Mouse (Mus musculus) spleen, postnatal 36 days (tissue): Measurements from ENCODE around the gene Xrcc1.
"Not testable (repeated sequence)": the region's sequence is repeated elsewhere in the genome, so short reads cannot be mapped to it uniquely, and the experiment has no call there.

Source experiments
- DNase-seq, 2 experiments: peaks; one replicate each; pipeline ENCODE4 v3.0.0; 2022; ENCODE audit warnings: low spot score in 2 of 2, mixed read lengths in 1 of 2

Gene Xrcc1

DNA sequence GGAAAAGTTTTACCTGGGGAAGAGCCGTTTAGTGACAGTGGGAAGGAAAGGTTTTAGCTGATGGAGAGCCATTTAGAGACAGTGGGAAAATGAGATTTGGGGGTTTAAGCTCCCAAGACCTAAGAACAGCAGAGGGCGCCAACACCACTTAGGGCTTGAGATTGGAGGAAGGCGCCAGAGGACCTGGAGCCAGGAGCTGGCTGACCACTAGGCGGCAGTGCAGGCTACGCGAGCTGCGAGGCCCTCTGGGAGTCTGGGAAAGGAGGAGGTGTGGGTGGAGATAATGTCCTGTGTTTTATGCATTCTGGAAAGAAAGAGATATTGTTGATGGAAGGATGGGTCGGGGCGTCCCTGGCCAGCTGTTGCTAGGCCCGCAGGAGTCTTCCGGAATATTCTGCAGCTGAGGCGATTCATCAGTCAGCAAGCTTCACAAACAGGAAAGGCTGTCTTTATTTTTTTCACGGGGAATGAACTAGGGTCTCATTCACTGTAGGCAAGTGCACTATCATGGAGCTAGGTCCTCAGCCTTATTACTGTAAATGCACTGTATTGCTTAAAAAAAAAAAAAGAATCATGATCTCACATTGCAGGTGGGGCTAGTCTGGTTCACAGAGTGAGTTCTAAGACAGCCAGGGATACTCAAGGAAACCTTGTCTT is 55.0 kb downstream of the Xrcc1 start:
- DNase-seq = peak; percentile 87 to 89

- no peak for DNase-seq
These were observed 59.5 kb downstream of the Xrcc1 start for GRCm38 (mm10) chr7:24605561-24605960.

DNA sequence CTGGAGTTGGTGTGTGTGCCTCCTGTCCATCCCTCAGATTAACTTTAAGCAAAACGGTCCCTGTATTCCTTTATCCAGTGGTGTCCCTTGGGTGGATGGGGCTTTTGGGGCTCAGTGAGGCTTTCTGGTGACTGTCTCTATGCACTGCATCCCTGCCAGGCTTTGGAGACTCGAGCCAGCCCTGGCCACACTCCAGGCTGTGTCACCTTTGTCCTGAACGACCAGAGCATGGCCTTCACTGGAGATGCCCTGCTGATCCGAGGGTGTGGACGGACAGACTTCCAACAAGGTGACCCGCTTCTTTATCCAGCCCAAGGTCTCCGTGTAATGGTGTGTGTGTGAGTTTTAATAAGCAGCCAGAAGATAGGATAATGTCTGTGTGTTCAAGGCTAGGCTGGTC is 60.0 kb downstream of the Xrcc1 start:
- DNase-seq = no peak

- peak; percentile 89 to 90 for DNase-seq
These were observed 61.9 kb downstream of the Xrcc1 start for GRCm38 (mm10) chr7:24608017-24608416.

DNA sequence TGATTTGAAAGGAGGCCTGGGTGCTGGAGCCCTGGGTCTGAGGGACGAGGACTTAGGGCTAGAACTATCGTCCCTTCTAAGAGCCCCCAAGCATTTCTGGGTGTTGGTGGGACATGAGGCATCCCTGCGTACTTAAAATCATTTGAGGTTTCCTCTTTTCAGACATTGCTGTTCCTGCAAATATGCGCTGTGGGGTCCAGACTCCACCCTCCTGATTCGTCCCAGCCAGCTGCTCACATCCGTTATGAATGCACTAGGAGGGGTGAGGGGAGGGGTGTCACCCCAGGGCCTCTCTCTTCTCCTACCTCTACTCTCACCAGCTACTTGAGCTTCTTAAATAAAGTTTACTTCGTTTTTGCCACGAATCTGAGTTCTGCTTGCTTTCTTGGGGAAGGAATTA is 62.5 kb downstream of the Xrcc1 start:
- DNase-seq = peak; percentile 43 to 50

GRCm38 (mm10) chr7:24610144-24610878 is 64.2 kb downstream of the Xrcc1 start, which contains the start of gene Phldb3:
Gene Phldb3, plus strand, starts transcription at chr7:24610763.
- peak; percentile 71 to 78 for DNase-seq

- peak; percentile 92 to 94 for DNase-seq
These were observed 64.9 kb downstream of the Xrcc1 start for GRCm38 (mm10) chr7:24610879-24611494.

DNA sequence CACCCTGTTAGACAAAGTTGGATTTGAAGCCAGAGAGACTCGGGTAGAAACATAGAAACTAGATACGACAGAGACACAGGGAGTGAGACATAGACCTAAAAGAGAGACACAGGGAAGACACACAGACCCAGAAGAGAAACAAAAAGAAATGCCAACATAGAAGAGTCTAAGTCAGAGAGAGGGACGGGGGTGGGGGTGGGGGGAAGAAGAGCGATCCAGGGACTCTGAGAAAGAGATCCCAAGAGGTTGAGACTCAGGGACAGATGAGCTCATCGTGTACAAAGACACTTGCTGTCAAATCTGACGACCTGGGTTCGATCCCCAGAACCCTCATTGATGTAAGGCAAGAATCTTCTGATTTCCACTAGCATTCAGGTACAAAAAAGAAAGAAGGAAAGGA is 65.6 kb downstream of the Xrcc1 start:
- DNase-seq = no peak

- DNase-seq = no peak
These were observed 66.3 kb downstream of the Xrcc1 start for GRCm38 (mm10) chr7:24612308-24612910.

GRCm38 (mm10) chr7:24614816-24615215 is 68.7 kb downstream of the Xrcc1 start:
- DNase-seq = no peak

DNA sequence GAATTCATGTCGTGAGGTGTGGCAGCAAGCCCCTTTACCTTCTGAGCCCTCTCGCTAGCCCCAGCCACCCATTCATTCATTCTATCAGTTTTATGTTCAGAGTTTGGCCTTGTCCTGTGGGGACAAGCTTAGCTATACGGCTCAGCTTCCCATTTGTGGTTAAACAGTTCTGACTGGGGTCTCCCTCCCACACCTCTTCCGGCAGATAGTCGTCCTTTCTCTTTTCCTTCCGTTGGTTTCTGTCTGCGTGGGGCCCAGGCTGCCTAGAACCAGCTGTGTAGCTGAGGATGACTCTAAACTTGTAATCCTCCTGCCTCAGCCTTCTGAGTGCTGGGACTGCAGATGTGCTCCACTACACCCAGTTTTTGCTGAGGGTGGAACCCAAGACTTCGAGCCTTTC is 71.7 kb downstream of the Xrcc1 start:
- no peak for DNase-seq

- not testable (repeated sequence) for DNase-seq
These were observed 72.3 kb downstream of the Xrcc1 start for GRCm38 (mm10) chr7:24618374-24618773.

DNA sequence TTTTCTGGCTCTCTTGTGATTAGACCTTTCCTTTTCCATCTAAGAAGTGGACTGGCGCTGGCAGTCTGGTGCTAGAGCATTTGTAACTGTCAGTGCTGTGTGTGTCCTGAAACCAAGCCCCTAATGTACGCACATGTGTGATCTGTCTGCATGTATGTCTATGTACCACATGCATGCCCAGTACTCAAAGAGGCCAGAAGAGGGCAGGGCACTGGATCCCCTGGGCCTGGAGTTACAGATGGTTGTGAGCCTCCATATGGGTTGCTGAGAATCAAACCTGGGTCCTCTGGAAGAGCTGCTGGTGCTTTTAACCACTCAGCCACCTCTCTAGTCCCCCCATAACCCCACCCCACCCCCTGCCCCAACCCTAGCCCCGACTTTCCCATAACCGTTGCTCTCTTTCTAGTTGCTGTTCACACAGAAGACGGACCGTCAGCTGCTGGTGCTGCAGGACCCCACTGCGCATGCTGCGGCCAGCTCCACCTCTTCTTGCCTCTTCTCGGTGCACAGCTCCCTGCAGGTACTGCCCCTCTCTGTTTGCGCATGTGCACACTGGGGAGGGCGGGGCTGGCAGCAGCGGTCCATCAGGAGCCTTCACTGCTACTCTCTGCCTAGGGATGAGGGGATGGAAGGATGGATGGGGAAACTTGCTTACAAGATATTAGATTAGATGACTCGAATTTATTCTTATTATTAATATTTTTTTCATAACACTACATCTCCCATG is 73.7 kb downstream of the Xrcc1 start:
- no peak for DNase-seq

DNA sequence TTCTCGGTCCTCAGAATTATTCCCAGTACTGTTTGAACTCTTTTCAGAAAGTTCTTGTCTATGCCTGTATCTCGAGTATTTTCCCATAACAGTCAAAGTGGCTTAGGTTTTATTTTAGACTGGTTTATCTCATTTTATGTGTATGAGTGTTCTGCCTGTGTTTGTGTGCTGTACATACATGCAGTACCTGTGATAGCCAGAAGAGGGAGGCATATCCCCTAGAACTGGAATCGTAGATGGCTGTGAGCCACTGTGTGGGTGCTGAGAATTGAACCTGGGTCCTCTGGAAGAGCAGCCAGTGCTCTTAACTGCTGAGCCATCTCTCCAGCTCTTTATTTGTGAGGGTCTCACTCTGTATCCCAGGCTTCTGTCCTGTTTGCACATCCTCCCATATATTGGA is 75.1 kb downstream of the Xrcc1 start:
- no peak for DNase-seq

DNA sequence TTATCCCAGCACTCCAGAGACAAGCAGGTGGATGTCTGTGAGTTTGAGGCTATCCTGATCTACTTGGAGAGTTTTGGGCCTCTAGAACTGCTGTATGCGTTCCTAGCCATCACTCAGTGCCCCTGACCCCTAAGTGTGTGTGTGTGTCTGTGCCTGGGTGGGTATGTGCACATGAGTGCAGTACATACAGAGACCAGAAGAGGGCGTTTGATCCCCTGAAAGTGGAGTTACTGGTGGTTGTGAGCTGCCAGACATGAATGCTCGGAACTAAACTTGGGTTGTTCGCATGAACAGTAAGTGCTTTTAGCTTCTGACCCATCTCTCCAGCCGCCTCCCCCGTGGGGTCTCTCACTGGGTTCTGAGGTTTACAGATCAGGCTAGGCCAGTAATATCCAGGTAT is 76.9 kb downstream of the Xrcc1 start:
- no peak for DNase-seq
